Comparison of ENCODE assay signal across 8 mouse cellular contexts in genomic region chr12:78226519-78226875, GRCm38 (mm10). TPM values are rescaled to one million over a fixed set of nuclear protein-coding genes. Genes with fewer than 3 reads are reported as not detected.
DNase-seq lines count a peak whose midpoint lies in the region; ATAC-seq lines count a peak whose summit lies in the region.

No protein-coding gene starts in this region.

- WGBS in embryonic facial prominence, embryonic 10.5 days = under 1% methylated on average over 47 of the region's 48 CpGs
- under 1% methylated on average over 48 of the region's 48 CpGs for WGBS in limb, embryonic 13.5 days
- WGBS in midbrain, embryonic 13.5 days = under 1% methylated on average over 38 of the region's 48 CpGs
- under 1% methylated on average over 47 of the region's 48 CpGs for WGBS in stomach, embryonic 16.5 days

- H3K9me3 ChIP-seq in embryonic facial prominence, embryonic 10.5 days = no peaks in the 10 kb centered on the region
- H3K9me3 ChIP-seq in limb, embryonic 13.5 days = no peaks in the 10 kb centered on the region
- H3K9me3 ChIP-seq in midbrain, embryonic 13.5 days = no peaks in the 10 kb centered on the region
- no peaks in the 10 kb centered on the region for H3K9me3 ChIP-seq in stomach, embryonic 16.5 days (replicated peaks; ENCODE audit: control insufficient read depth, low read length)

- peak overlapping the region; percentile 83 for H3K9ac ChIP-seq in limb, embryonic 13.5 days
- H3K9ac ChIP-seq in midbrain, embryonic 13.5 days (replicated peaks) = peak overlapping the region; percentile 94
- peak overlapping the region; percentile 93 for H3K9ac ChIP-seq in stomach, embryonic 16.5 days (ENCODE audit: low read length)

- H3K4me2 ChIP-seq in limb, embryonic 13.5 days (replicated peaks) = peak overlapping the region; percentile 80
- H3K4me2 ChIP-seq in midbrain, embryonic 13.5 days (replicated peaks) = peak overlapping the region; percentile 69
- H3K4me2 ChIP-seq in stomach, embryonic 16.5 days (ENCODE audit: low read depth, low read length) = peak overlapping the region; percentile 86

- H3K27ac ChIP-seq in embryonic facial prominence, embryonic 10.5 days (replicated peaks) = peak overlapping the region; percentile 95
- H3K27ac ChIP-seq in limb, embryonic 13.5 days = peak overlapping the region; percentile 98
- peak overlapping the region; percentile 98 for H3K27ac ChIP-seq in midbrain, embryonic 13.5 days
- H3K27ac ChIP-seq in stomach, embryonic 16.5 days (ENCODE audit: low read length) = peak overlapping the region; percentile 100

- ATAC-seq in limb, embryonic 13.5 days (ENCODE audit: low FRiP score, low read depth) = peak; percentile 89
- peak; percentile 90 for ATAC-seq in midbrain, embryonic 13.5 days
- ATAC-seq in stomach, embryonic 16.5 days (ENCODE audit: insufficient read depth, low FRiP score) = peak; percentile 90

- DNase-seq in A20 (ENCODE audit: low read depth, low spot score) (peak; percentile 90), ZHBTc4 (ENCODE audit: low read depth, low spot score) (peak; percentile 95)
- DNase-seq in embryonic facial prominence, embryonic 10.5 days (ENCODE audit: low spot score) = peak; percentile 93
- peak; percentile 88 to 90 for DNase-seq in heart, adult 18-20 months
- peak; percentile 78 for DNase-seq in kidney, adult 8-10 months

- no peaks in the 10 kb centered on the region for H3K27me3 ChIP-seq in embryonic facial prominence, embryonic 10.5 days (replicated peaks; ENCODE audit: low read depth, poor library complexity, severe bottlenecking)
- H3K27me3 ChIP-seq in limb, embryonic 13.5 days = no peaks in the 10 kb centered on the region
- H3K27me3 ChIP-seq in midbrain, embryonic 13.5 days = no peaks in the 10 kb centered on the region
- no peaks in the 10 kb centered on the region for H3K27me3 ChIP-seq in stomach, embryonic 16.5 days (ENCODE audit: control insufficient read depth, insufficient read depth, low read length)

- no peaks in the 10 kb centered on the region for H3K36me3 ChIP-seq in embryonic facial prominence, embryonic 10.5 days (replicated peaks)
- H3K36me3 ChIP-seq in limb, embryonic 13.5 days = no peaks in the 10 kb centered on the region
- H3K36me3 ChIP-seq in midbrain, embryonic 13.5 days = no peaks in the 10 kb centered on the region
- H3K36me3 ChIP-seq in stomach, embryonic 16.5 days (ENCODE audit: control insufficient read depth, insufficient read depth, low read length) = no peaks in the 10 kb centered on the region

- peak overlapping the region; percentile 88 for H3K4me3 ChIP-seq in embryonic facial prominence, embryonic 10.5 days
- peak overlapping the region; percentile 92 for H3K4me3 ChIP-seq in limb, embryonic 13.5 days
- peak overlapping the region; percentile 97 for H3K4me3 ChIP-seq in midbrain, embryonic 13.5 days (replicated peaks)
- H3K4me3 ChIP-seq in stomach, embryonic 16.5 days (replicated peaks; ENCODE audit: low read length) = peak overlapping the region; percentile 94

- H3K4me1 ChIP-seq in embryonic facial prominence, embryonic 10.5 days = peaks cover 13% of the 10 kb centered on the region
- peaks cover 6% of the 10 kb centered on the region; the same call in 1 of the 2 replicates for H3K4me1 ChIP-seq in limb, embryonic 13.5 days
- peaks cover 15% of the 10 kb centered on the region for H3K4me1 ChIP-seq in midbrain, embryonic 13.5 days (replicated peaks)
- no peaks in the 10 kb centered on the region for H3K4me1 ChIP-seq in stomach, embryonic 16.5 days (ENCODE audit: control insufficient read depth, insufficient read depth, low read length)

RNA-seq across cellular contexts. Expression of gene Gphn, which starts 0.3 kb away (rescaled TPM):
- polyA plus RNA-seq in embryonic facial prominence, embryonic 10.5 days (2016; fragmentation: Nextera tagmentation; extraction: Ambion mirVana) = 11.2 and 13.3 TPM in 2 replicates
- 10 to 100 TPM; 22.1 to 23.3 TPM for total RNA-seq in heart, adult 18-20 months (2021)
- 14.7 and 15.8 TPM in 2 replicates for polyA plus RNA-seq in limb, embryonic 13.5 days (2015; fragmentation: Nextera tagmentation; extraction: Ambion mirVana)
- 35.9 and 38.2 TPM in 2 replicates for polyA plus RNA-seq in midbrain, embryonic 13.5 days (2015; fragmentation: Nextera tagmentation; extraction: Ambion mirVana)
- 18.3 and 20.7 TPM in 2 replicates for polyA plus RNA-seq in stomach, embryonic 16.5 days (2015; fragmentation: Nextera tagmentation; extraction: Ambion mirVana)

RNA-seq across cellular contexts. Expression of gene Gm6657, which starts 32.5 kb away (rescaled TPM):
- not detected in 2 replicates for polyA plus RNA-seq in embryonic facial prominence, embryonic 10.5 days (2016; fragmentation: Nextera tagmentation; extraction: Ambion mirVana)
- not detected for total RNA-seq in heart, adult 18-20 months (2021)
- polyA plus RNA-seq in limb, embryonic 13.5 days (2015; fragmentation: Nextera tagmentation; extraction: Ambion mirVana) = not detected in 2 replicates
- polyA plus RNA-seq in midbrain, embryonic 13.5 days (2015; fragmentation: Nextera tagmentation; extraction: Ambion mirVana) = not detected in 2 replicates
- polyA plus RNA-seq in stomach, embryonic 16.5 days (2015; fragmentation: Nextera tagmentation; extraction: Ambion mirVana) = not detected in 2 replicates

Comparison
In these comparisons a context has a peak if more than half of its experiments do, and no peak if none do; other contexts are left out.
1. Peak in every context shown above with its lines: DNase-seq, ATAC-seq, H3K4me3 ChIP-seq and H3K27ac ChIP-seq.